Mouse (Mus musculus) myocyte (in vitro differentiated cells): ENCODE results near the gene Tmem125.

ENCODE experiments used
- CEBPB ChIP-seq: IDR thresholded peaks from 2 replicates; pipeline ENCODE4 v1.6.1; 2011; ENCODE audit warnings: mild to moderate bottlenecking, moderate library complexity; ENCODE audit not compliant: poor library complexity, insufficient read depth, severe bottlenecking
- POLR2A ChIP-seq: IDR thresholded peaks from one replicate; pipeline ENCODE4 v1.6.1; 2011; ENCODE audit warnings: low read depth, mild to moderate bottlenecking, control low read depth, moderate library complexity; ENCODE audit not compliant: insufficient read length

GRCm38 (mm10) chr4:118527335-118527681 lies 16.5 kb downstream of the Tmem125 start:
- TF ChIP-seq POLR2A (no peak), CEBPB (no peak)
